Mouse (Mus musculus) lung, embryonic 16.5 days (tissue): Measurements from ENCODE around the gene Lrp1. TPM values are rescaled to one million over a fixed set of nuclear protein-coding genes. Genes with fewer than 3 reads are reported as not detected.

ENCODE experiments used
- ATAC-seq: fragments of 200-750 bp; cut with Nextera tagmentation; 2 replicates; pipeline ENCODE4 v1.8.0; 2017; ENCODE audit warnings: low read depth, mild to moderate bottlenecking, moderate library complexity
- H3K27ac ChIP-seq: fragments of 300-500 bp; sonication (generic); 2 replicates; pipeline ENCODE4 v1.5.1; 2014; ENCODE audit warnings: mild to moderate bottlenecking, control low read depth, low read length
- H3K27me3 ChIP-seq: fragments of 300-500 bp; sonication (generic); 2 replicates; pipeline ENCODE4 v1.6.1; 2014; ENCODE audit warnings: low read depth, low read length, mixed read lengths; ENCODE audit not compliant: control insufficient read depth, insufficient read depth
- H3K36me3 ChIP-seq: fragments of 300-500 bp; sonication (generic); 2 replicates; pipeline ENCODE4 v1.6.1; 2014; ENCODE audit warnings: low read length; ENCODE audit not compliant: control insufficient read depth, insufficient read depth
- H3K4me1 ChIP-seq: fragments of 300-500 bp; sonication (generic); replicated peaks from 2 replicates; pipeline ENCODE4 v1.6.1; 2014; ENCODE audit warnings: low read length, mixed read lengths; ENCODE audit not compliant: control insufficient read depth, insufficient read depth
- H3K4me2 ChIP-seq: fragments of 300-500 bp; sonication (generic); 2 replicates; pipeline ENCODE4 v1.6.1; 2014; ENCODE audit warnings: low read depth, low read length, control low read depth
- H3K4me3 ChIP-seq: fragments of 300-500 bp; sonication (generic); 2 replicates; pipeline ENCODE4 v1.5.1; 2014; ENCODE audit warnings: mild to moderate bottlenecking, low read length, control low read depth
- H3K9ac ChIP-seq: fragments of 300-500 bp; sonication (generic); 2 replicates; pipeline ENCODE4 v1.6.1; 2014; ENCODE audit warnings: low read length, control low read depth
- H3K9me3 ChIP-seq: fragments of 300-500 bp; sonication (generic); 2 replicates; pipeline ENCODE4 v1.6.1; 2016; ENCODE audit warnings: low read length; ENCODE audit not compliant: control insufficient read depth
- WGBS: fragments of 180-500 bp; shearing (Covaris S2); extraction: QIAGEN DNeasy Blood & Tissue Kit; methylation state at CpG from one replicate; pipeline ENCODE4 v1.1.7; 2014; 5-methylcytosine and 5-hydroxymethylcytosine counted together
- polyA plus RNA-seq: library from polyadenylated mRNA; unstranded; fragments of >200 nt; fragmentation: Nextera tagmentation; extraction: Ambion mirVana; gene quantifications from 2 replicates; pipeline ENCODE4 v1.2.1, GENCODE M21; 2015

Lrp1 gene
- polyA plus RNA-seq, 1 experiment from 2014 or later = 78.9 TPM

DNA sequence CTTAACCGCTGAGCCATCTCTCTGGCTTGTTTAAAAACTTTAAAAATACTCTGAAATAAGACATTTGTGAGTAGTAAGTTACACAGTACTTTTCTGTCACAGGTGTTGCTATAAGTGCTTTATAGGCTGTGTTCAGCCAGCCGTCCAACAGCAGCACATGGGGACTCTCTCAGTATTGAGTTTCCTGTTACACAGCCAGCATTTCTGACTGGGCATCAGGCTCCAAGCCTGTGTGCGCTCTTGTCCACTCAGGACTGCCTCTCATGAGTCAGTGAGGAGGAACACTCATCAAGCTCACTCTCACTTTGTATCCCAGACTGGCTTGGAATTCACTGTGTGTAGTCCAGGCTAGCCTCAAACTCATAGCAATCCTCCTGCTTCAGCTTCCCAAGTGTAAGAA is 124.8 kb downstream of the Lrp1 start:
- Histone ChIP-seq H3K27ac (no peak overlapping the region), H3K27me3 (no peaks in the 10 kb centered on the region), H3K4me1 (no peaks in the 10 kb centered on the region), H3K4me3 (no peak overlapping the region), H3K9ac (no peak overlapping the region), H3K36me3 (peaks cover 52% of the 10 kb centered on the region), H3K9me3 (no peaks in the 10 kb centered on the region), H3K4me2 (no peak overlapping the region)
- WGBS = 87% methylated on average over 3 of the region's 3 CpGs
- no peak for ATAC-seq

- no peak overlapping the region for H3K27ac ChIP-seq
- H3K4me1 ChIP-seq = no peaks in the 10 kb centered on the region
- H3K9me3 ChIP-seq = no peaks in the 10 kb centered on the region
- no peak overlapping the region for H3K4me2 ChIP-seq
- peaks cover 48% of the 10 kb centered on the region for H3K36me3 ChIP-seq
- no peak overlapping the region for H3K4me3 ChIP-seq
- no peaks in the 10 kb centered on the region for H3K27me3 ChIP-seq
- no peak for ATAC-seq
- H3K9ac ChIP-seq = no peak overlapping the region
- WGBS = 72% methylated on average over 3 of the region's 3 CpGs
Observed at GRCm38 (mm10) chr10:127492118-127492517, 128.8 kb downstream of the Lrp1 start.

DNA sequence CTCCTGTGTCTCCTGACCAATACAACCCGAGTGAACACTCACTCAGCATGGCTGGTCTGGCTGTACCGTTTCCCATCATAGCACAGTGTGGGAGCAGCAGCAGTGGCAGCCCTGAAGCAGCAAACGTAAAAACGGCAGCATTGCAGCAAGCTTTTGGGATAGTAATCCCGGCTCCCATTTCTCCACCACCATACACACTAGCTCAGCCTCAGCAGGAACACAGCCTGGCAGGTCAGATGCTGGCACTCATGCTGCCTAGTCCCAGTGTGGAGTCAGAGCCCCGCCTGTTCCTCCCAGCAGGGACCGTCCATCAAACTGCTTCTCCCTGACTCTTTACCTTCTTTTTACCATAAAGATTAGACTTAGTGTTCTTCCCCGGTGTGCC is 129.8 kb downstream of the Lrp1 start:
- no peak for ATAC-seq
- Histone ChIP-seq H3K9me3 (no peaks in the 10 kb centered on the region), H3K4me1 (no peaks in the 10 kb centered on the region), H3K27ac (no peak overlapping the region), H3K36me3 (peaks cover 46% of the 10 kb centered on the region), H3K27me3 (no peaks in the 10 kb centered on the region), H3K9ac (no peak overlapping the region), H3K4me3 (no peak overlapping the region), H3K4me2 (no peak overlapping the region)
- 73% methylated on average over 8 of the region's 8 CpGs for WGBS

GRCm38 (mm10) chr10:127490160-127491127 is 130.5 kb downstream of the Lrp1 start:
- Histone ChIP-seq H3K4me3 (no peak overlapping the region), H3K4me2 (no peak overlapping the region), H3K4me1 (no peaks in the 10 kb centered on the region), H3K27ac (no peak overlapping the region), H3K27me3 (no peaks in the 10 kb centered on the region), H3K9me3 (no peaks in the 10 kb centered on the region), H3K36me3 (peaks cover 46% of the 10 kb centered on the region), H3K9ac (no peak overlapping the region)
- WGBS = 85% methylated on average over 18 of the region's 18 CpGs
- no peak for ATAC-seq

GRCm38 (mm10) chr10:127488856-127489255 is 132.1 kb downstream of the Lrp1 start:
- Histone ChIP-seq H3K4me1 (no peaks in the 10 kb centered on the region), H3K9ac (no peak overlapping the region), H3K4me2 (no peak overlapping the region), H3K9me3 (no peaks in the 10 kb centered on the region), H3K36me3 (peaks cover 44% of the 10 kb centered on the region), H3K27ac (no peak overlapping the region), H3K27me3 (no peaks in the 10 kb centered on the region), H3K4me3 (no peak overlapping the region)
- WGBS = 90% methylated on average over 7 of the region's 7 CpGs
- ATAC-seq = no peak

Other genes with a start within 250 kb of the Lrp1 start
- gene R3hdm2, start 240.8 kb downstream of the Lrp1 start, polyA plus RNA-seq = 22.2 and 22.4 TPM in 2 replicates
- 1.3 and 1.8 TPM in 2 replicates for gene Stac3, start 119.5 kb downstream of the Lrp1 start, polyA plus RNA-seq
- gene Ndufa4l2, start 106.2 kb downstream of the Lrp1 start, polyA plus RNA-seq = 155 and 169 TPM in 2 replicates
- 116 and 119 TPM in 2 replicates for gene Shmt2, start 98.7 kb downstream of the Lrp1 start, polyA plus RNA-seq
- 1.8 TPM in 2 replicates for gene Nxph4, start 86.6 kb downstream of the Lrp1 start, polyA plus RNA-seq
- gene Stat6, start 21.8 kb upstream of the Lrp1 start, polyA plus RNA-seq = 47.4 and 49.2 TPM in 2 replicates
- 12.6 and 13.2 TPM in 2 replicates for gene Nemp1, start 45.8 kb upstream of the Lrp1 start, polyA plus RNA-seq
- 16.2 and 17.9 TPM in 2 replicates for gene Nab2, start 47.4 kb upstream of the Lrp1 start, polyA plus RNA-seq
- gene Myo1a, start 84.0 kb upstream of the Lrp1 start, polyA plus RNA-seq = 0.19 and 0.39 TPM in 2 replicates
- not detected in 2 replicates for gene Tac2, start 103.3 kb upstream of the Lrp1 start, polyA plus RNA-seq
- gene Zbtb39, start 118.4 kb upstream of the Lrp1 start, polyA plus RNA-seq = 2.3 and 2.6 TPM in 2 replicates
- gene Gpr182, start 130.6 kb upstream of the Lrp1 start, polyA plus RNA-seq = 16.4 and 17.3 TPM in 2 replicates
- 0.08 TPM in 1 of 2 replicates, not detected in the other for gene Rdh1, start 138.6 kb upstream of the Lrp1 start, polyA plus RNA-seq
- gene Rdh16f1, start 138.6 kb upstream of the Lrp1 start, polyA plus RNA-seq = not detected in 2 replicates
- not detected in 2 replicates for gene Rdh9, start 155.2 kb upstream of the Lrp1 start, polyA plus RNA-seq
- gene Rdh16, start 180.0 kb upstream of the Lrp1 start, polyA plus RNA-seq = not detected in 2 replicates
- gene Rdh19, start 228.8 kb upstream of the Lrp1 start, polyA plus RNA-seq = not detected in 2 replicates
- gene Rdh16f2, start 245.3 kb upstream of the Lrp1 start, polyA plus RNA-seq = not detected in 2 replicates